Mouse (Mus musculus) cerebellum, adult 2 months (tissue): Measurements from ENCODE around the gene Atp8a1. TPM values are rescaled to one million over a fixed set of nuclear protein-coding genes. Genes with fewer than 3 reads are reported as not detected.

ENCODE experiments used
- DNase-seq, 2 experiments: peaks; one replicate each; pipeline ENCODE4 v3.0.0; 2021
- H3K27ac ChIP-seq: fragments of 200-500 bp; 2 replicates; pipeline ENCODE4 v1.5.1; 2012; ENCODE audit warnings: low read length, control low read depth, inconsistent platforms; ENCODE audit not compliant: insufficient read depth
- H3K27me3 ChIP-seq: fragments of 200-500 bp; 2 replicates; pipeline ENCODE4 v1.6.1; 2012; ENCODE audit warnings: inconsistent platforms, mild to moderate bottlenecking, low read length, moderate library complexity; ENCODE audit not compliant: control insufficient read depth, insufficient read depth
- H3K4me1 ChIP-seq: fragments of 200-500 bp; 2 replicates; pipeline ENCODE4 v1.6.1; 2011; ENCODE audit warnings: low read length; ENCODE audit not compliant: control insufficient read depth, insufficient read depth
- H3K4me3 ChIP-seq: fragments of 200-500 bp; replicated peaks from 2 replicates; pipeline ENCODE3; 2011; ENCODE audit warnings: mild to moderate bottlenecking, low read depth, low read length, control low read depth; ENCODE audit not compliant: insufficient read depth
- CTCF ChIP-seq: fragments of 200-500 bp; IDR thresholded peaks from 2 replicates; pipeline ENCODE4 v1.5.1; 2011; ENCODE audit warnings: low read depth, mild to moderate bottlenecking, control low read depth, low read length, moderate library complexity, borderline replicate concordance; ENCODE audit not compliant: insufficient read depth
- POLR2A ChIP-seq: fragments of 200-500 bp; IDR thresholded peaks from 2 replicates; pipeline ENCODE4 v1.6.1; 2011; ENCODE audit warnings: low read length, control low read depth, borderline replicate concordance; ENCODE audit not compliant: insufficient read depth
- WGBS: fragments of 180-500 bp; shearing (Covaris S2); methylation state at CpG from one replicate; pipeline ENCODE4 v1.1.7; 2018; 5-methylcytosine and 5-hydroxymethylcytosine counted together
- polyA plus RNA-seq: library from polyadenylated mRNA; depleted of rRNA; stranded (reverse); fragments of >200 nt; gene quantifications from 2 replicates; pipeline ENCODE4 v1.2.3, GENCODE M21; 2012

Gene Atp8a1
- polyA plus RNA-seq, 1 experiment: 56.1 TPM

GRCm38 (mm10) chr5:67778026-67778425, 69.2 kb downstream of the Atp8a1 start:
- Histone ChIP-seq H3K4me1 (no peaks in the 10 kb centered on the region), H3K27me3 (no peaks in the 10 kb centered on the region), H3K4me3 (peak overlapping the region; percentile 18), H3K27ac (no peak overlapping the region)
- DNase-seq: peak in 1 of 2 experiments; percentile 45
- TF ChIP-seq POLR2A: no peak
- peak; percentile 62; the same call in 1 of the 2 replicates for TF ChIP-seq CTCF
- 31% methylated on average over 8 of the region's 8 CpGs for WGBS

GRCm38 (mm10) chr5:67774186-67774585, 73.0 kb downstream of the Atp8a1 start:
- TF ChIP-seq POLR2A (no peak), CTCF (no peak)
- 89% methylated on average over 2 of the region's 2 CpGs for WGBS
- Histone ChIP-seq H3K27me3 (no peaks in the 10 kb centered on the region), H3K27ac (no peak overlapping the region), H3K4me1 (no peaks in the 10 kb centered on the region), H3K4me3 (no peak overlapping the region)
- DNase-seq: no peak

GRCm38 (mm10) chr5:67768708-67769107, 78.5 kb downstream of the Atp8a1 start:
- DNase-seq: no peak
- Histone ChIP-seq H3K4me1 (no peaks in the 10 kb centered on the region), H3K4me3 (no peak overlapping the region), H3K27me3 (no peaks in the 10 kb centered on the region), H3K27ac (no peak overlapping the region)
- WGBS: 94% methylated on average over 8 of the region's 8 CpGs
- TF ChIP-seq CTCF: no peak
- no peak for TF ChIP-seq POLR2A

- H3K4me3 ChIP-seq: no peak overlapping the region
- DNase-seq: no peak
- H3K4me1 ChIP-seq: no peaks in the 10 kb centered on the region
- H3K27ac ChIP-seq: no peak overlapping the region
- WGBS: 96% methylated on average over 3 of the region's 3 CpGs
- TF ChIP-seq CTCF (no peak), POLR2A (no peak)
- H3K27me3 ChIP-seq: no peaks in the 10 kb centered on the region
Measured at GRCm38 (mm10) chr5:67764798-67765197, 82.4 kb downstream of the Atp8a1 start.

GRCm38 (mm10) chr5:67758126-67758525, 89.1 kb downstream of the Atp8a1 start:
- WGBS: 15% methylated on average over 6 of the region's 6 CpGs
- H3K27ac ChIP-seq: no peak overlapping the region
- no peaks in the 10 kb centered on the region for H3K27me3 ChIP-seq
- TF ChIP-seq CTCF: no peak
- TF ChIP-seq POLR2A: no peak
- DNase-seq: peak; percentile 35 to 48
- H3K4me3 ChIP-seq: no peak overlapping the region
- peaks cover 3% of the 10 kb centered on the region; the same call in 1 of the 2 replicates for H3K4me1 ChIP-seq

- DNase-seq: peak; percentile 51 to 60
- H3K4me3 ChIP-seq: no peak overlapping the region
- H3K4me1 ChIP-seq: peaks cover 6% of the 10 kb centered on the region
- TF ChIP-seq CTCF: peak; percentile 79
- no peak for TF ChIP-seq POLR2A
- no peaks in the 10 kb centered on the region for H3K27me3 ChIP-seq
- H3K27ac ChIP-seq: no peak overlapping the region
- 19% methylated on average over 6 of the region's 6 CpGs for WGBS
Measured at GRCm38 (mm10) chr5:67756138-67756537, 91.1 kb downstream of the Atp8a1 start.

GRCm38 (mm10) chr5:67753057-67753456, 94.2 kb downstream of the Atp8a1 start:
- no peak overlapping the region for H3K27ac ChIP-seq

GRCm38 (mm10) chr5:67752629-67753028, 94.6 kb downstream of the Atp8a1 start:
- TF ChIP-seq CTCF: no peak
- TF ChIP-seq POLR2A: no peak
- Histone ChIP-seq H3K27ac (no peak overlapping the region), H3K4me3 (no peak overlapping the region), H3K4me1 (peaks cover 6% of the 10 kb centered on the region), H3K27me3 (no peaks in the 10 kb centered on the region)
- 24% methylated on average over 10 of the region's 10 CpGs for WGBS
- DNase-seq: no peak

More at GRCm38 (mm10) chr5:67753057-67753456, 94.2 kb downstream of the Atp8a1 start:
- 91% methylated on average over 2 of the region's 2 CpGs for WGBS
- no peaks in the 10 kb centered on the region for H3K27me3 ChIP-seq
- H3K4me1 ChIP-seq: peaks cover 7% of the 10 kb centered on the region
- no peak for DNase-seq
- TF ChIP-seq POLR2A (no peak), CTCF (no peak)
- no peak overlapping the region for H3K4me3 ChIP-seq

- Histone ChIP-seq H3K27me3 (no peaks in the 10 kb centered on the region), H3K4me1 (peaks cover 6% of the 10 kb centered on the region), H3K27ac (no peak overlapping the region), H3K4me3 (no peak overlapping the region)
- DNase-seq: peak; percentile 66 to 73
- 9% methylated on average over 3 of the region's 3 CpGs for WGBS
- no peak for TF ChIP-seq POLR2A
- peak; percentile 83 for TF ChIP-seq CTCF
Measured at GRCm38 (mm10) chr5:67752007-67752406, 95.2 kb downstream of the Atp8a1 start.
